Mouse (Mus musculus) G1E (cell line): ENCODE results near the gene Map3k15.

ENCODE experiments used
- CTCF ChIP-seq: IDR thresholded peaks from 2 replicates; pipeline ENCODE4 v1.5.1; 2012; ENCODE audit warnings: low read depth, low read length, inconsistent platforms, mixed read lengths
- GATA1 ChIP-seq: IDR thresholded peaks from 2 replicates; pipeline ENCODE4 v1.6.1; 2012; ENCODE audit warnings: borderline replicate concordance, low read length, inconsistent platforms, mixed read lengths
- TAL1 ChIP-seq: conservative IDR thresholded peaks from 2 replicates; pipeline ENCODE4 v1.6.1; 2012; ENCODE audit warnings: low read depth, low read length, inconsistent platforms, mixed read lengths

DNA sequence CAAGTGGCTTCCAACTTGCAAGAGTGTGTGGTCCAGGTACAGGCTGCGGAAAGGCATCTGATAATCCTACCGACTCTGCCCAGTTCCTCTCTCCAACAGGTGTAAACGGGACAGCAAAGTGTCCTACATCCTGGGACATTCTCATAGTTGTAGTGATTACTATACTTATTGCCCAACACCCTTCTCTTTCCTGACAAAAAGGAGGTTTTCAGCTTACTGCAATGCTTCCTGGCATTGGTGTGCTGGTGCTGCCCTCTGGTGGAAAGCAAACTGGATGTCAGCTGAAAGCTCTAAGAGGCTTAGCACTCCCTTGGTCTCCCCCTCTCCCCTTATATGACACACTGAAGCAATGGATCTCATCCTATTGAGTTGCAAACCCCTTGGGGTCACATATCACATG is 128.4 kb downstream of the Map3k15 start:
- TF ChIP-seq CTCF (peak; percentile 41; the same call in 1 of the 2 replicates), TAL1 (no peak), GATA1 (no peak)
